Mouse (Mus musculus) neural tube, embryonic 15.5 days (tissue): ENCODE results near the gene Cxcr2. TPM values are rescaled to one million over a fixed set of nuclear protein-coding genes. Genes with fewer than 3 reads are reported as not detected.

Experiments
- ATAC-seq: fragments of 200-750 bp; cut with Nextera tagmentation; 2 replicates; pipeline ENCODE4 v1.8.0; 2017; ENCODE audit warnings: mild to moderate bottlenecking, moderate TSS enrichment, moderate library complexity; ENCODE audit not compliant: low FRiP score
- H3K27ac ChIP-seq: fragments of 300-500 bp; sonication (generic); replicated peaks from 2 replicates; pipeline ENCODE4 v1.5.1; 2015; ENCODE audit warnings: mild to moderate bottlenecking, inconsistent platforms
- H3K27me3 ChIP-seq: fragments of 300-500 bp; sonication (generic); replicated peaks from 2 replicates; pipeline ENCODE4 v1.6.1; 2015; ENCODE audit warnings: inconsistent platforms
- H3K36me3 ChIP-seq: fragments of 300-500 bp; sonication (generic); 2 replicates; pipeline ENCODE4 v1.6.1; 2015; ENCODE audit warnings: inconsistent platforms
- H3K4me1 ChIP-seq: fragments of 300-500 bp; sonication (generic); 2 replicates; pipeline ENCODE4 v1.6.1; 2015; ENCODE audit warnings: inconsistent platforms
- H3K4me2 ChIP-seq: fragments of 300-500 bp; sonication (generic); 2 replicates; pipeline ENCODE4 v1.6.1; 2015; ENCODE audit warnings: inconsistent platforms, mild to moderate bottlenecking, moderate library complexity
- H3K4me3 ChIP-seq: fragments of 300-500 bp; sonication (generic); replicated peaks from 2 replicates; pipeline ENCODE4 v1.5.1; 2015; ENCODE audit warnings: mild to moderate bottlenecking, inconsistent platforms
- H3K9ac ChIP-seq: fragments of 300-500 bp; sonication (generic); replicated peaks from 2 replicates; pipeline ENCODE4 v1.6.1; 2015; ENCODE audit warnings: mild to moderate bottlenecking, inconsistent platforms
- H3K9me3 ChIP-seq: fragments of 300-500 bp; sonication (generic); replicated peaks from 2 replicates; pipeline ENCODE4 v1.6.1; 2016; ENCODE audit warnings: inconsistent platforms
- WGBS: fragments of 180-500 bp; shearing (Covaris S2); methylation state at CpG from one replicate; pipeline ENCODE4 v1.1.7; 2015; ENCODE audit warnings: mixed read lengths; 5-methylcytosine and 5-hydroxymethylcytosine counted together
- microRNA counts: library from miRNA; unstranded; fragments of <30 nt; microRNA quantifications from one replicate; lab custom pipeline; 2016
- microRNA-seq: library from miRNA; unstranded; fragments of <30 nt; microRNA quantifications from one replicate; pipeline ENCODE4, GENCODE M21; 2017
- polyA plus RNA-seq: library from polyadenylated mRNA; unstranded; fragments of >200 nt; fragmentation: Nextera tagmentation; extraction: Ambion mirVana; gene quantifications from 2 replicates; pipeline ENCODE4 v1.2.1, GENCODE M21; 2015

Gene Cxcr2
- polyA plus RNA-seq, 1 experiment from 2014 or later: 0.05 TPM

DNA sequence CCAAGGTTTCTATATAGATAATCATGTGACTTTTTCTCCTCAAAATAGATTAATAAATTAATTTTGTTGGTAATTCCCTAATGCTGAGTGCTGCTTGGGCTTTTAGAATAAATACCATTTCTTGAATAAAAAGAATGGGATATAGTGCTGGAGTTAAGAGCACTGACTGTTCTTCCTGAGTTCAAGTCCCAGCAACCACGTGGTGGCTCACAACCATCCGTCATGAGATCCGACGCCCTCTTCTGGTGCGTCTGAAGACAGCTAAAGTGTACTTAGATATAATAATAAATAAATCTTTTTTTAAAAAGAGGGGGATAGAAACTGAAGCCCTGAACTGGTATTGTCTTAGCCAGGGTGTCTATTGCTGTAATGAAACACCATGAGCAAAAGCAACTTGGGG lies 49.7 kb downstream of the Cxcr2 start:
- no peak overlapping the region for H3K4me2 ChIP-seq
- no peaks in the 10 kb centered on the region for H3K9me3 ChIP-seq
- H3K4me1 ChIP-seq: 0 out of 2 replicates have a peak, but pooled peaks cover 3% of the 10 kb centered on the region
- 68% methylated on average over 5 of the region's 5 CpGs for WGBS
- no peak overlapping the region for H3K27ac ChIP-seq
- no peak overlapping the region for H3K9ac ChIP-seq
- no peak for ATAC-seq
- H3K36me3 ChIP-seq: no peaks in the 10 kb centered on the region
- no peak overlapping the region for H3K4me3 ChIP-seq
- no peaks in the 10 kb centered on the region for H3K27me3 ChIP-seq

DNA sequence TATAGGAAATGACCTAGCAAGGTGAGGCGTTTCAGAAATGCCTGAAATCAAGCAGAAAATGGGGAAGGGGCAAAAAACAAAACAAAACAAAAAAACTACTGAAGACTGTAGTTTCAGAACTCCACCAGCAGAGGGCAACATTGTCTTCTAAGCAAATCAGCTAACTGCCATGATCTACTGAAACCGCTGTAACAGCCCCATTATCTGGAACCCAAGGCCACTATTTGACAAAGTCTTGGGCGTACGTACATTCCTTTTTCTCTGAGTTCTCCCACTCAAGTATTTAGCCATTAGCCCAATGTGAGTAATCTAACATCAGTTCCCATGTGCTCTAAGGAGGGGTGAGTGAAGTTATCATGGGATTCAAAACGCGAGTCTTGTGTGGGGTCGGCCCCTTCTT lies 52.1 kb downstream of the Cxcr2 start:
- H3K27me3 ChIP-seq: no peaks in the 10 kb centered on the region
- no peak overlapping the region for H3K27ac ChIP-seq
- ATAC-seq: no peak
- H3K9ac ChIP-seq: no peak overlapping the region
- 0 out of 2 replicates have a peak, but pooled peaks cover 3% of the 10 kb centered on the region for H3K4me1 ChIP-seq
- H3K36me3 ChIP-seq: no peaks in the 10 kb centered on the region
- no peak overlapping the region for H3K4me3 ChIP-seq
- H3K4me2 ChIP-seq: no peak overlapping the region
- no peaks in the 10 kb centered on the region for H3K9me3 ChIP-seq
- 66% methylated on average over 7 of the region's 7 CpGs for WGBS

DNA sequence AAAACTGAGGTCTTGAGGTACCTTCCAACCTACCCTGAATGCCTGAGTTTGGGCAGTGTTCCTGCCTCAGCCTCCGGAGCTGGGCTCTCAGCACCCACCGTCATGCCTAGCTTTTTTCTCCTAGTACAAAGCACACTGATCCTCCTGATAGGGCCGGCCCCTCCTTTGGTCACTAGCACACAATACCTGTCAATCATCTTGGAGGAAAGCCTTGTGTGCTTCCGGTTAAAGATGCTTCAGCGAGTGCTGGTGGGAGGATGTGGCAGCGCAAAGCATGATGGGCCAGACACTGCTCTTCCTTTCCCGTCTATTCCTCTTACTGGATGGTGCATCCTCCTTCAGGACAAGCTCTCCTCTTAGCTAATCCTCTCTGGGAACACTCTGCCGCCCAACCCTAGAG lies 52.9 kb downstream of the Cxcr2 start:
- 0 out of 2 replicates have a peak, but pooled peaks cover 3% of the 10 kb centered on the region for H3K4me1 ChIP-seq
- H3K4me3 ChIP-seq: no peak overlapping the region
- no peak overlapping the region for H3K27ac ChIP-seq
- H3K9ac ChIP-seq: no peak overlapping the region
- no peak overlapping the region for H3K4me2 ChIP-seq
- no peaks in the 10 kb centered on the region for H3K36me3 ChIP-seq
- H3K27me3 ChIP-seq: no peaks in the 10 kb centered on the region
- ATAC-seq: no peak
- no peaks in the 10 kb centered on the region for H3K9me3 ChIP-seq
- WGBS: 79% methylated on average over 8 of the region's 8 CpGs

DNA sequence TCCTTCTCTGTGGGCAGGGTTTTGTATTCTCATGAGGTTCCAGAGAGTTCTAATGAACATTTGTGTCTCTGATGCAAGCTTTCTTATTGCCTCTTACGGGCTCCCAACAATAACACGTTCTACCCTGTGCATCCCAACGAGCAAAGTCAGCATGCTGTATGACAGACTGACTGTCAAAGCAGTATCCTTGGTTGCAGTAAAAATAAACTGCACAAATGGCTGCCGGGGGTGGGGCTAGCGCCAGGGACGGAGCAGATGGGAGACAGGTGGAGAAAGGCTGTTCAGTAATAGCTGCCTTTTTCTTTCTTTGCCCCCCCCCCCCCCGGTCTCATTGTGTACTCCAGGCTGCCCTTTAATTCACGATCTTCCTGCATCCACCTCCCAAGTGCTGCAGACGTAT lies 54.1 kb downstream of the Cxcr2 start:
- no peak overlapping the region for H3K4me2 ChIP-seq
- ATAC-seq: no peak
- H3K4me3 ChIP-seq: no peak overlapping the region
- no peaks in the 10 kb centered on the region for H3K36me3 ChIP-seq
- no peak overlapping the region for H3K27ac ChIP-seq
- no peaks in the 10 kb centered on the region for H3K27me3 ChIP-seq
- H3K4me1 ChIP-seq: 0 out of 2 replicates have a peak, but pooled peaks cover 3% of the 10 kb centered on the region
- no peak overlapping the region for H3K9ac ChIP-seq
- no peaks in the 10 kb centered on the region for H3K9me3 ChIP-seq
- WGBS: 40% methylated on average over 9 of the region's 9 CpGs

DNA sequence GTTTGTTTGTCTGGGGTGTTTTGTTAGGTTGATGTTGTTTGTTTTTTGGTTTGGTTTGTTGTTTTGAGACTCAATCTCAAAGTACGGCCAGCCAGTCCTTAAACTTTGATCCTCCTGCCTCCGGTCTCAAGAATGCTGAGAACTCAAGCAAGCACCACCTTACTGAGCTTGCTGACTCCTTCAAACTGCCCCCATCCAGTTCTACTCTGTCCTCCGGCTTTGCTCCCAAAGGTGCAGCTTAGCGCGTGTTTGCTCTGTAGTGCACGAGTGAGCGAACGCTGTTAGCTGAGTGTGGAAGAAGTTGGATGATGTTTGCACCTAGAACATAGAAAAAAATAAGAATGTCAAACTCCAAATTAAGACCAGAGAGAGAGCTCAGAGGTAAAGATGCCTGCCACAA lies 55.2 kb downstream of the Cxcr2 start:
- WGBS: 92% methylated on average over 8 of the region's 8 CpGs
- ATAC-seq: no peak
- no peaks in the 10 kb centered on the region for H3K27me3 ChIP-seq
- H3K4me3 ChIP-seq: no peak overlapping the region
- no peak overlapping the region for H3K9ac ChIP-seq
- H3K4me1 ChIP-seq: 0 out of 2 replicates have a peak, but pooled peaks cover 3% of the 10 kb centered on the region
- no peak overlapping the region for H3K4me2 ChIP-seq
- no peak overlapping the region for H3K27ac ChIP-seq
- no peaks in the 10 kb centered on the region for H3K9me3 ChIP-seq
- H3K36me3 ChIP-seq: no peaks in the 10 kb centered on the region

MicroRNAs encoded within 50 kb of the gene (microRNA counts, 519-probe panel; counts per million panel counts)
- 1,825 counts per million, percentile 33 among the panel's probes with 10 or more counts for microRNA mmu-miR-1928 (lab: Ali Mortazavi, UCI)

Small RNA genes within 50 kb of the gene (microRNA-seq; reads per million reads assigned to microRNA genes)
- gene Mir1928: not detected

Other genes with a start within 250 kb of the Cxcr2 start
- 13.3 and 20.6 TPM in 2 replicates for gene Tns1, start 29.5 kb upstream of the Cxcr2 start, polyA plus RNA-seq
- 0.18 and 0.37 TPM in 2 replicates for gene Rufy4, start 28.4 kb upstream of the Cxcr2 start, polyA plus RNA-seq
- not detected in 2 replicates for gene Cxcr1, start 40.6 kb downstream of the Cxcr2 start, polyA plus RNA-seq
- gene Arpc2, start 82.1 kb downstream of the Cxcr2 start, polyA plus RNA-seq: 393 and 423 TPM in 2 replicates
- gene Gpbar1, start 124.6 kb downstream of the Cxcr2 start, polyA plus RNA-seq: 0.73 TPM in 1 of 2 replicates, not detected in the other
- gene Aamp, start 130.7 kb downstream of the Cxcr2 start, polyA plus RNA-seq: 209 and 236 TPM in 2 replicates
- 152 and 156 TPM in 2 replicates for gene Pnkd, start 130.9 kb downstream of the Cxcr2 start, polyA plus RNA-seq
- 10.1 and 12.9 TPM in 2 replicates for gene Tmbim1, start 151.6 kb downstream of the Cxcr2 start, polyA plus RNA-seq
- 1.1 and 1.4 TPM in 2 replicates for gene Catip, start 208.1 kb downstream of the Cxcr2 start, polyA plus RNA-seq
- 2.3 and 3.5 TPM in 2 replicates for gene Slc11a1, start 221.2 kb downstream of the Cxcr2 start, polyA plus RNA-seq
- gene Ctdsp1, start 237.5 kb downstream of the Cxcr2 start, polyA plus RNA-seq: 16.8 and 30.2 TPM in 2 replicates